Mouse (Mus musculus) retina, postnatal 7 days (tissue): ENCODE data around the gene Insm2.
A peak's percentile ranks its signal among the peaks of the same experiment; 100 is the strongest.

ENCODE experiments used
- DNase-seq: peaks from one replicate; pipeline ENCODE4 v3.0.0-alpha.2; 2012; ENCODE audit warnings: low read depth, low spot score

Insm2 gene

GRCm38 (mm10) chr12:55604411-55604810 lies 5.2 kb downstream of the Insm2 start:
- no peak for DNase-seq

- DNase-seq: no peak
Measured at GRCm38 (mm10) chr12:55607902-55608301, 8.7 kb downstream of the Insm2 start.

GRCm38 (mm10) chr12:55610812-55611211 lies 11.6 kb downstream of the Insm2 start:
- no peak for DNase-seq

DNA sequence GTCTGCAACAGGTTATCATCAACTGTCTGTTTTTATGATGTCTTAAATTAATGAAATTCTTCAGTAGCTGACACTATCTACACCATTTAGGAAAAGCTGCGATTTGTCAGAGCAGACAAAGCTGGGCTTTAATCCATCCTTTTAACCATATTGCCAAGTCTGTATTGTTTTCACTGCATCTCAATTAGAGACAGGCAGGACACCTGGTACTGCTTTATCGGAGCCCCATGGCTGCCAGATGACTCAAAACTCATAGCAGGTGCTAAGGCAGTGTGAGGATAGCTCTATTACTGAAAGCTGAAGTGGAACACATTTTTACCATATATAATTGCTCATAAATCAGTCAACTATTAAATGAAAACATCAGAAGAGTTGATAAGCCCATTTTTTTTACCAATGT lies 21.1 kb downstream of the Insm2 start:
- DNase-seq: no peak

DNA sequence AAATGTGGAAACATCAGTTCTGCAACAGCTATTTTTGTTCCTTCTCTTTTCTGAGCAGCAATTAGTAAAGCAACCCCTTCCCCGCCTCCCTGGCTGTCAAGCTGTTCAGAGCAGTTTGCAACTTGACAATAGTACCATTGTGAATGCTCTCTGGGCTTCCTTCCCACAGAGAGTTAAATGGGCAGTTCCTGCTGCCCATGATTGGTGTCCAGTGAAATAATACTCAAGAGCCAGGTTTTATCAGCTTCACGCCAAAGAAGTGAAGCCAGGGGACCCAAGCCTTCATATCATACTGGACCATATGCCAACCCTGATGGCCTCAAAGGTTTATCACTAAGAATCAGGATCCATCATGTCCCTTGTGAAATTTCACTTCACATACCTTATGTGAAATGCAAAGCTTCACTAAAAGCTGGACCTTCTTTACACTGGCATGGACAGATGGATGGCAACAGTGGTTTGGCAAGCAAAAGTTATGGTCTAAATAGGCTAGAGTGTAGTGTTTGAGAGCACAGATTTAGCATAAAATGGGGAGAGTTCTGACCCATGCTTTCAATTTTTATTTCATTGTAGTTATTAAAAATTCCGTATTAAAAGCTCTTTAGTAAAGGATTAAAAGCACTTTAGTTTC lies 23.5 kb downstream of the Insm2 start:
- no peak for DNase-seq

GRCm38 (mm10) chr12:55623254-55623653 lies 24.0 kb downstream of the Insm2 start:
- DNase-seq: no peak

GRCm38 (mm10) chr12:55626711-55627110 lies 27.5 kb downstream of the Insm2 start:
- DNase-seq: peak; percentile 25

GRCm38 (mm10) chr12:55648011-55648525 lies 48.8 kb downstream of the Insm2 start:
- DNase-seq: no peak
